Mouse (Mus musculus): ENCODE data around the gene Ly6g6d. TPM values are rescaled to one million over a fixed set of nuclear protein-coding genes. Genes with fewer than 3 reads are reported as not detected.
A peak's percentile ranks its signal among the peaks of the same experiment; 100 is the strongest.

Gene Ly6g6d
- polyA plus RNA-seq, 1 experiment = 8.9 TPM

- H3K4me3 ChIP-seq (ENCODE audit: insufficient read depth, low read depth, low read length) = peak overlapping the region; percentile 6; the same call in 1 of the 2 replicates
These were observed 30.2 kb downstream of the Ly6g6d start for GRCm38 (mm10) chr17:35047688-35048087.

GRCm38 (mm10) chr17:35046681-35047455, 31.0 kb downstream of the Ly6g6d start, which contains the start of gene Msh5:
Msh5 (minus strand) TSS chr17:35046745.
- H3K4me3 ChIP-seq (ENCODE audit: insufficient read depth, low read depth, low read length) = peak within 1 kb of the TSS; percentile 47
- WGBS = under 1% methylated on average over 33 of the region's 33 CpGs
- H3K4me1 ChIP-seq (ENCODE audit: control insufficient read depth, insufficient read depth, low read length) = peaks cover 15% of the 10 kb centered on the region
- H3K36me3 ChIP-seq (ENCODE audit: control insufficient read depth, insufficient read depth, low read length) = no peaks in the 10 kb centered on the region
- peak within 1 kb of the TSS; percentile 94 for H3K27ac ChIP-seq (ENCODE audit: insufficient read depth, low read depth, low read length)
- H3K27me3 ChIP-seq (replicated peaks; ENCODE audit: control insufficient read depth, insufficient read depth, low read length) = no peaks in the 10 kb centered on the region
- peak; percentile 99 for DNase-seq
- TF ChIP-seq CTCF (conservative IDR thresholded peaks at IDR 0.05; ENCODE audit: insufficient read depth, insufficient read length, low read depth, low read length) = no peak

More at GRCm38 (mm10) chr17:35047688-35048087, 30.2 kb downstream of the Ly6g6d start:
- Histone ChIP-seq H3K27ac (ENCODE audit: insufficient read depth, low read depth, low read length) (peak overlapping the region; percentile 94), H3K27me3 (replicated peaks; ENCODE audit: control insufficient read depth, insufficient read depth, low read length) (no peaks in the 10 kb centered on the region), H3K4me1 (ENCODE audit: control insufficient read depth, insufficient read depth, low read length) (peaks cover 15% of the 10 kb centered on the region), H3K36me3 (ENCODE audit: control insufficient read depth, insufficient read depth, low read length) (no peaks in the 10 kb centered on the region)
- WGBS = 20% methylated on average over 1 of the region's 1 CpGs
- peak; percentile 91 for DNase-seq
- TF ChIP-seq POLR2A (IDR thresholded peaks at IDR 0.05; ENCODE audit: low read depth, low read length) (no peak), CTCF (conservative IDR thresholded peaks at IDR 0.05; ENCODE audit: insufficient read depth, insufficient read length, low read depth, low read length) (no peak)

GRCm38 (mm10) chr17:35045807-35046680, 31.8 kb downstream of the Ly6g6d start:
- no peak for DNase-seq
- no peak for TF ChIP-seq CTCF (conservative IDR thresholded peaks at IDR 0.05; ENCODE audit: insufficient read depth, insufficient read length, low read depth, low read length)
- TF ChIP-seq POLR2A (IDR thresholded peaks at IDR 0.05; ENCODE audit: low read depth, low read length) = no peak
- peaks cover 15% of the 10 kb centered on the region for H3K4me1 ChIP-seq (ENCODE audit: control insufficient read depth, insufficient read depth, low read length)

GRCm38 (mm10) chr17:35044904-35045806, 32.7 kb downstream of the Ly6g6d start:
- Histone ChIP-seq H3K36me3 (ENCODE audit: control insufficient read depth, insufficient read depth, low read length) (no peaks in the 10 kb centered on the region), H3K27ac (ENCODE audit: insufficient read depth, low read depth, low read length) (no peak overlapping the region), H3K4me1 (ENCODE audit: control insufficient read depth, insufficient read depth, low read length) (peaks cover 15% of the 10 kb centered on the region), H3K4me3 (ENCODE audit: insufficient read depth, low read depth, low read length) (no peak overlapping the region), H3K27me3 (replicated peaks; ENCODE audit: control insufficient read depth, insufficient read depth, low read length) (no peaks in the 10 kb centered on the region)
- TF ChIP-seq CTCF (conservative IDR thresholded peaks at IDR 0.05; ENCODE audit: insufficient read depth, insufficient read length, low read depth, low read length) = no peak
- TF ChIP-seq POLR2A (IDR thresholded peaks at IDR 0.05; ENCODE audit: low read depth, low read length) = no peak
- no peak for DNase-seq
- 74% methylated on average over 7 of the region's 7 CpGs for WGBS

More at GRCm38 (mm10) chr17:35045807-35046680, 31.8 kb downstream of the Ly6g6d start:
- WGBS = 4% methylated on average over 48 of the region's 48 CpGs
- Histone ChIP-seq H3K36me3 (ENCODE audit: control insufficient read depth, insufficient read depth, low read length) (no peaks in the 10 kb centered on the region), H3K4me3 (ENCODE audit: insufficient read depth, low read depth, low read length) (peak overlapping the region; percentile 47), H3K27ac (ENCODE audit: insufficient read depth, low read depth, low read length) (0 out of 2 replicates have a peak overlapping the region, but pooled peaks have one; percentile 3), H3K27me3 (replicated peaks; ENCODE audit: control insufficient read depth, insufficient read depth, low read length) (no peaks in the 10 kb centered on the region)

- H3K4me1 ChIP-seq (ENCODE audit: control insufficient read depth, insufficient read depth, low read length) = peaks cover 9% of the 10 kb centered on the region; the same call in 1 of the 2 replicates
- DNase-seq = no peak
- no peak overlapping the region for H3K4me3 ChIP-seq (ENCODE audit: insufficient read depth, low read depth, low read length)
- 81% methylated on average over 4 of the region's 4 CpGs for WGBS
- TF ChIP-seq CTCF (conservative IDR thresholded peaks at IDR 0.05; ENCODE audit: insufficient read depth, insufficient read length, low read depth, low read length) (no peak), POLR2A (IDR thresholded peaks at IDR 0.05; ENCODE audit: low read depth, low read length) (no peak)
- no peaks in the 10 kb centered on the region for H3K36me3 ChIP-seq (ENCODE audit: control insufficient read depth, insufficient read depth, low read length)
- H3K27ac ChIP-seq (ENCODE audit: insufficient read depth, low read depth, low read length) = no peak overlapping the region
- no peaks in the 10 kb centered on the region for H3K27me3 ChIP-seq (replicated peaks; ENCODE audit: control insufficient read depth, insufficient read depth, low read length)
These were observed 34.1 kb downstream of the Ly6g6d start for GRCm38 (mm10) chr17:35043794-35044193.

- 83% methylated on average over 11 of the region's 11 CpGs for WGBS
- Histone ChIP-seq H3K27ac (ENCODE audit: insufficient read depth, low read depth, low read length) (no peak overlapping the region), H3K36me3 (ENCODE audit: control insufficient read depth, insufficient read depth, low read length) (no peaks in the 10 kb centered on the region), H3K27me3 (replicated peaks; ENCODE audit: control insufficient read depth, insufficient read depth, low read length) (no peaks in the 10 kb centered on the region), H3K4me3 (ENCODE audit: insufficient read depth, low read depth, low read length) (no peak overlapping the region), H3K4me1 (ENCODE audit: control insufficient read depth, insufficient read depth, low read length) (no peaks in the 10 kb centered on the region)
- DNase-seq = no peak
- TF ChIP-seq CTCF (conservative IDR thresholded peaks at IDR 0.05; ENCODE audit: insufficient read depth, insufficient read length, low read depth, low read length) (no peak), POLR2A (IDR thresholded peaks at IDR 0.05; ENCODE audit: low read depth, low read length) (no peak)
These were observed 38.6 kb downstream of the Ly6g6d start for GRCm38 (mm10) chr17:35039121-35039873.

Data from kidney, adult 2 months (tissue).